Mouse (Mus musculus) hindbrain, embryonic 13.5 days (tissue): Measurements from ENCODE around the gene Sde2. TPM values are rescaled to one million over a fixed set of nuclear protein-coding genes. Genes with fewer than 3 reads are reported as not detected.
"Not testable (repeated sequence)": the region's sequence is repeated elsewhere in the genome, so short reads cannot be mapped to it uniquely, and the experiment has no call there.

Source experiments
- ATAC-seq: fragments of 200-750 bp; cut with Nextera tagmentation; 2 replicates; pipeline ENCODE4 v1.8.0; 2017; ENCODE audit warnings: moderate TSS enrichment; ENCODE audit not compliant: low FRiP score
- H3K27ac ChIP-seq: fragments of 300-500 bp; sonication (generic); 2 replicates; pipeline ENCODE4 v1.5.1; 2015; ENCODE audit warnings: inconsistent platforms, mild to moderate bottlenecking, moderate library complexity
- H3K27me3 ChIP-seq: fragments of 300-500 bp; sonication (generic); 2 replicates; pipeline ENCODE4 v1.6.1; 2015; ENCODE audit warnings: mild to moderate bottlenecking, inconsistent platforms
- H3K36me3 ChIP-seq: fragments of 300-500 bp; sonication (generic); 2 replicates; pipeline ENCODE4 v1.6.1; 2015; ENCODE audit warnings: mild to moderate bottlenecking, inconsistent platforms
- H3K4me1 ChIP-seq: fragments of 300-500 bp; sonication (generic); replicated peaks from 2 replicates; pipeline ENCODE4 v1.6.1; 2015; ENCODE audit warnings: inconsistent platforms
- H3K4me2 ChIP-seq: fragments of 300-500 bp; sonication (generic); 2 replicates; pipeline ENCODE4 v1.6.1; 2015; ENCODE audit warnings: inconsistent platforms, mild to moderate bottlenecking, moderate library complexity
- H3K4me3 ChIP-seq: fragments of 300-500 bp; sonication (generic); 2 replicates; pipeline ENCODE4 v1.5.1; 2015; ENCODE audit warnings: mild to moderate bottlenecking, inconsistent platforms
- H3K9ac ChIP-seq: fragments of 300-500 bp; sonication (generic); 2 replicates; pipeline ENCODE4 v1.6.1; 2015; ENCODE audit warnings: mild to moderate bottlenecking, inconsistent platforms
- H3K9me3 ChIP-seq: fragments of 300-500 bp; sonication (generic); 2 replicates; pipeline ENCODE4 v1.6.1; 2016; ENCODE audit warnings: inconsistent platforms
- WGBS: fragments of 180-500 bp; shearing (Covaris S2); methylation state at CpG from one replicate; pipeline ENCODE4 v1.1.7; 2015; 5-methylcytosine and 5-hydroxymethylcytosine counted together
- polyA plus RNA-seq: library from polyadenylated mRNA; unstranded; fragments of >200 nt; fragmentation: Nextera tagmentation; extraction: Ambion mirVana; gene quantifications from 2 replicates; pipeline ENCODE4 v1.2.1, GENCODE M21; 2015

Sde2 gene
- polyA plus RNA-seq, 1 experiment from 2014 or later = 29.6 TPM

DNA sequence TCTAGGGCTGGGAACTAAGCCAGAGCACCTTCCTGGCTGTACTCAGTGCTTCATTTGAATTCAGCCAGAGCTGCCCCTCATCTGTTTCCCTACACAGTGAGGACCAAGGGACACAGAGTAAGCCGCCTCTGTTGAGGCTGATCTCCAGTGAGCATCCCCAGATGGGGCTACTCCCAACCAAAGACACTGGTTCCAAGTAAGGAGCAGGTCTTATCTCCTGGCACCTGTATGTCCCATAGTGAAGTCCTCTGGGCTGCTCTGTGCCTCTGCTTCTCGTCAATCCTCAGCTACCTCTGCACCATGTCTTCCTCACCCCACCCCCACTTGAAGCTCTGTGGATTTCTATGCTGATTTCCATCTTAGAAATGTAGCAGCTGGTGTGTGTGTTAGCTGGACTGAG is 32.9 kb upstream of the Sde2 start:
- Histone ChIP-seq H3K4me1 (peaks cover 20% of the 10 kb centered on the region), H3K4me2 (no peak overlapping the region), H3K4me3 (no peak overlapping the region), H3K9me3 (no peaks in the 10 kb centered on the region), H3K36me3 (no peaks in the 10 kb centered on the region), H3K27me3 (no peaks in the 10 kb centered on the region), H3K9ac (no peak overlapping the region), H3K27ac (no peak overlapping the region)
- WGBS = 87% methylated on average over 2 of the region's 2 CpGs
- no peak for ATAC-seq

DNA sequence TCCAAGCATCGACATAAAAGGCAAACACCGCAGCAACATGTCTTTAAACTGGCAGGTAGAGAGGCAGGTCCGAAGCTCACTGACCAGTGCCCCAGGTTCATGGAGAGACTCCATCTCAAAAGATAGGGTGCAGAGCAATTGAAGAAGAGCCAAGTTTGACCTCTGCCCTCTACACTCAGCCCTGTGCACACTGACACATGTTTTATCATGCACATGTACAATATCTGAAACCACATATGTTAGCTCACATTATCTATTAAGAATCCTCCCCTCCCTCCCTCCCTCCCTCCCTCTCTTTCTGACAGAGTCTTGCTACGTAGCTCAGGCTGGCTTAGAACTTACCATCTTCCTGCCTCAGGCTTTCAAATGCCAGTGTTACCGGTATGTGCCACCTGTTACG is 29.8 kb upstream of the Sde2 start:
- Histone ChIP-seq H3K4me2 (no peak overlapping the region), H3K9me3 (no peaks in the 10 kb centered on the region), H3K27me3 (no peaks in the 10 kb centered on the region), H3K4me1 (peaks cover under 1% of the 10 kb centered on the region; the same call in 1 of the 2 replicates), H3K9ac (no peak overlapping the region), H3K36me3 (no peaks in the 10 kb centered on the region), H3K27ac (no peak overlapping the region), H3K4me3 (no peak overlapping the region)
- WGBS = 83% methylated on average over 6 of the region's 6 CpGs
- ATAC-seq = no peak

DNA sequence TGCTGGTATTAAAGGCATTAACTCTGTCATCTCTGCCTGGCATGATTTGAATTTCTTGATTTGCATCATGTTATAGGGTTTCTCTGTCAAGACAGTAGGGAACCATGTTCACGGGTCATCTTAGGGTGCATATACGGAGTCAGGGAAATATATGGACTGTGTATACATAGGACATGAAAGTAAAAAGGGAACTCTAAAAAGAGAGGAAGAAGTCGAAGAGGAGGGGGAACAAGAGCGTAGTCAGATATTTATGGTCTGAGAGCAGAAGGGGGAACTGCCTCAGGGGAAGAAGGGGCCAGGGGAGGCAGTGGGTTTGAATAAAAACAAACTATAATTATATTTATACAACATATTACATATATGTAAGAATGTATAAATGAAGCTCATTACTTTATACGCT is 28.7 kb upstream of the Sde2 start:
- Histone ChIP-seq H3K27me3 (no peaks in the 10 kb centered on the region), H3K4me3 (no peak overlapping the region), H3K9me3 (no peaks in the 10 kb centered on the region), H3K9ac (no peak overlapping the region), H3K27ac (no peak overlapping the region), H3K36me3 (no peaks in the 10 kb centered on the region; the same call in 1 of the 2 replicates), H3K4me1 (no peaks in the 10 kb centered on the region), H3K4me2 (no peak overlapping the region)
- WGBS = 93% methylated on average over 5 of the region's 5 CpGs
- ATAC-seq = no peak

DNA sequence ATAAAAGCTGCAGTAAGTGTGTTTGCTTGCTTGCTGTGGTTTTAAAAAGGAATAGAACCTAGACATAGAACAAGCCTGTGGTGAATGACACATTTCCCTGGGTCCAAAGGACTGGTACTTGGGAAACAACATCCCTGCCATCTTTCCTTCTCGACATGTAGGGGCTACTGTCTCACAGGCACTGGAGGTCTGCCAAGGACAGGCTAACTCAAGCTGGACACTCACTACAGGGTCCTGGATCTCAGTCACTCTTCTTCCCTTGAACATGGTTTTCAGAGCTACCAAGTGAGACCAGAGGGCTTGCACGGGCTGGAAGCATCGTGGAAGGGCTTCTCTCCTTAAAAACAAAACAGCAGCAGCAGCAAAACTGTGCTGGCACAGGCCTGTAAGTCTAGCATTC is 27.2 kb upstream of the Sde2 start:
- Histone ChIP-seq H3K27me3 (no peaks in the 10 kb centered on the region), H3K36me3 (no peaks in the 10 kb centered on the region; the same call in 1 of the 2 replicates), H3K9ac (no peak overlapping the region), H3K4me3 (no peak overlapping the region), H3K9me3 (no peaks in the 10 kb centered on the region), H3K4me2 (no peak overlapping the region), H3K27ac (no peak overlapping the region), H3K4me1 (no peaks in the 10 kb centered on the region)
- WGBS = 87% methylated on average over 3 of the region's 3 CpGs
- no peak for ATAC-seq

DNA sequence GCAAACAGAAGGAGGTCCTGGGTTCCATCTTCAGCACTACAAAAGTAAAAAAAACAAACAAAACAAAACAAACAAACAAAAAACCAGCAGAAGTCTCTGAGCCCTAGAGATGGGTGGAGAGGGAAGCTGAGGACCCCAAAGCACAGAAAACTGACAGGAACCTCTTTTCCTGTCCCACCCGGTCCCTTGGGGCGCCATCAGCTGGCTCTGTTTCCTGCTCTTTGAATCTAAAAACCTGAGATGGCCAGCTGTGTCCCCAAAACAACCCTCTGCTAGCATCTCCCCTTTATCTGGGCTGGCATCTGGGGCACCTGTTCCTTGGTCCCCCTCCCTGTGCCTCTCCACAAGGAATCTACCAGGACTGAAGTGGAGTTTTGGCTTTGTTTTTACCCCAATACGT is 26.2 kb upstream of the Sde2 start:
- Histone ChIP-seq H3K4me3 (no peak overlapping the region), H3K27ac (no peak overlapping the region), H3K4me1 (no peaks in the 10 kb centered on the region), H3K27me3 (no peaks in the 10 kb centered on the region), H3K9ac (no peak overlapping the region), H3K36me3 (no peaks in the 10 kb centered on the region; the same call in 1 of the 2 replicates), H3K4me2 (no peak overlapping the region), H3K9me3 (no peaks in the 10 kb centered on the region)
- WGBS = 75% methylated on average over 3 of the region's 3 CpGs
- no peak for ATAC-seq

DNA sequence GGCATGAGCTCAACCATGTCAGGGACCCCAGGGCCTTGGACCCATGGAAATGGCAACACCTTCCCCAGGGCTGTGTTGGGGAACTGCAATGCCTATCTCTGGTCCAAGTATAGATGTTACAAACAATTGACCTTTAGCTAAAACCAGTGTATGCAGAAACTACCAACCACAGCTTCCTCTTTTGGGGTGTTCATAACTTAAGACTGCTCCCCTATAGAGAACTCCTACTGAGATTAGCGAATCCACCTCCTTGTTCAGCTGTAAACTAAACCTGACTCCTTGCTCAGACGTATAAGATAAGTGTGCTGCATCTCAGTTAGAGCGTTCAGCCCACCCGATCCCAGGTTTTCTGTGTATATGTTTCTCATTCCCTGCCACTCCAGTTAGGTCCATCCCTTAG is 24.3 kb upstream of the Sde2 start:
- no peaks in the 10 kb centered on the region for H3K27me3 ChIP-seq
- no peaks in the 10 kb centered on the region; the same call in 1 of the 2 replicates for H3K36me3 ChIP-seq
- no peaks in the 10 kb centered on the region for H3K9me3 ChIP-seq
- H3K9ac ChIP-seq = no peak overlapping the region
- no peak overlapping the region for H3K4me3 ChIP-seq
- ATAC-seq = no peak
- no peak overlapping the region for H3K27ac ChIP-seq
- WGBS = 98% methylated on average over 4 of the region's 4 CpGs
- H3K4me1 ChIP-seq = no peaks in the 10 kb centered on the region; the same call in 1 of the 2 replicates
- H3K4me2 ChIP-seq = no peak overlapping the region

DNA sequence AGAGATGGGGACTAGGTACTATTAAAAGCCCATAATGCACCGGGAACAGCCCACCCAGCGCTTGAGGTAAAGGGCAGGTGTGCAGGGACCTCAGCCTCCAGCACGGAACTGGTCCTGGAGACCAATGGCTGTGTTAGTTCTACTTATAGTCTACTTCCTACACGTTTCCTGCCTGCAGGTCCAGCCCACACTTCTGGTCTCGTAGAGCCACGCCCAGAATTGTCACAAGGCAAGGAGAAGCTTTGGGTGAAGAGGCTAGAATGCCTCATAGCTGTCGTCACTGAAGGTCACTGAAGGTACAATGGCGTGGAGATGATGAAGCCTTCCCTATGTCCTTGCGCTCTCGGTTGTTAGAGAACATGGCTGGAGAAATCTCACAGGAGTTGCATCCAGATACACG is 21.2 kb upstream of the Sde2 start:
- Histone ChIP-seq H3K4me3 (no peak overlapping the region), H3K9me3 (no peaks in the 10 kb centered on the region), H3K4me2 (no peak overlapping the region), H3K9ac (no peak overlapping the region), H3K27ac (no peak overlapping the region), H3K27me3 (no peaks in the 10 kb centered on the region), H3K4me1 (no peaks in the 10 kb centered on the region; the same call in 1 of the 2 replicates), H3K36me3 (no peaks in the 10 kb centered on the region; the same call in 1 of the 2 replicates)
- ATAC-seq = no peak
- 91% methylated on average over 11 of the region's 11 CpGs for WGBS

DNA sequence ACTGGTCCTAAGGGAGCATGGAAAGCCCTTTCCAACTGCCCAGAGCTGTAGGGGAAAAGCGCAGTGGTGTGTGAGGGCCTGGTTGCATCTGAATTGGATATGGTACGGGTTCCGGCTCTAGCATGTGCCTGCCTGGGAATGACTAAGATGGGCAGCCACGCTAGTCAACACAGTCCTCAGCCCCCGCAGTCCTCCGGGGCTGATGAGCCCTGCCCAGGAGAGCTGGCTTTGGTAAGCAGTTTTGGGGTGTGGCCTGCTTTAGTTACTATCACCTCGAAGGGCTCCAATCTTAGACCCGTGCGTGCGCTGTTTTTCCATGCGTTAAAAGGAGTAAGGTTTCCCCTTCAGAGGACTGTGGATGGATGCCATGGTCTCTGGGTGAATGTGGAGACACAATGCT is 20.8 kb upstream of the Sde2 start:
- 88% methylated on average over 11 of the region's 11 CpGs for WGBS
- Histone ChIP-seq H3K36me3 (no peaks in the 10 kb centered on the region; the same call in 1 of the 2 replicates), H3K4me2 (no peak overlapping the region), H3K9ac (no peak overlapping the region), H3K27ac (no peak overlapping the region), H3K4me1 (no peaks in the 10 kb centered on the region; the same call in 1 of the 2 replicates), H3K9me3 (no peaks in the 10 kb centered on the region), H3K27me3 (no peaks in the 10 kb centered on the region), H3K4me3 (no peak overlapping the region)
- no peak for ATAC-seq

DNA sequence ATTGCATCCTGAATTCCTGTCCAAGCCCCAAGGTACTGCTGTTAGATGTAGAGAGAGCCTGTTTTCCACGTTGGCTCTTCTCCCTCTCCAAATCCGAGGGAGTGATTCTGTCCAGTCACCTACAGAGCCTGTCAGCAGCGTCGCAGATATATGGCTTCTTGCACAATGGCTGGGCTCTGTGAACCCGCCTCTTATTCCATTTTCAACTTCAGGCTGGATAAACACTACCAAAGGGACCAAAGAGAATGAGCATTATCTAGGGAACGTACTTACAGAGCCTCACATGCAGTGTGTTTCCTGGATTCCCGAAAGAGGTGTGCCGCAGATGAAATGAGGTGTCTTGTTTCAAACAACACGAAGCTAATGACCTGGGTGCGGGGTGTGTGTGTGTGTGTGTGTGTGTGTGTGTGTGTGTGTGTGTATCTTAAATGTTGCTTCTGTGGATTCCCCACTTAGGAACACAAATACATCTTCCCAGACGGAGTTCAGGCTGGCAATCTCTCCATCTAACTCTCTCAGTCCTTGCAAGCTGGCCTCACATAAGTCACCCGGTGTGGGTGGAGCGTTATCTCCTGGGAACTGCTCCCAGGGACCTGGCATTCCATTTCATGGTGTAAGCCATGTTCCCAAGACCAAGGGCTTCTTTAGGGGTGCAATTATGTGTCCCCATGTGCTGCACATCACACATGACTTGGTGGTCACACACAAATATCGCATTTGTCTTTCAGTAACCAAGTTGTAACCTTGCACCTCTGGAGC is 20.2 kb upstream of the Sde2 start:
- Histone ChIP-seq H3K4me3 (no peak overlapping the region), H3K36me3 (no peaks in the 10 kb centered on the region; the same call in 1 of the 2 replicates), H3K9me3 (no peaks in the 10 kb centered on the region), H3K27ac (no peak overlapping the region), H3K27me3 (no peaks in the 10 kb centered on the region), H3K9ac (no peak overlapping the region), H3K4me1 (no peaks in the 10 kb centered on the region; the same call in 1 of the 2 replicates), H3K4me2 (no peak overlapping the region)
- WGBS = 64% methylated on average over 14 of the region's 14 CpGs
- ATAC-seq = no peak

DNA sequence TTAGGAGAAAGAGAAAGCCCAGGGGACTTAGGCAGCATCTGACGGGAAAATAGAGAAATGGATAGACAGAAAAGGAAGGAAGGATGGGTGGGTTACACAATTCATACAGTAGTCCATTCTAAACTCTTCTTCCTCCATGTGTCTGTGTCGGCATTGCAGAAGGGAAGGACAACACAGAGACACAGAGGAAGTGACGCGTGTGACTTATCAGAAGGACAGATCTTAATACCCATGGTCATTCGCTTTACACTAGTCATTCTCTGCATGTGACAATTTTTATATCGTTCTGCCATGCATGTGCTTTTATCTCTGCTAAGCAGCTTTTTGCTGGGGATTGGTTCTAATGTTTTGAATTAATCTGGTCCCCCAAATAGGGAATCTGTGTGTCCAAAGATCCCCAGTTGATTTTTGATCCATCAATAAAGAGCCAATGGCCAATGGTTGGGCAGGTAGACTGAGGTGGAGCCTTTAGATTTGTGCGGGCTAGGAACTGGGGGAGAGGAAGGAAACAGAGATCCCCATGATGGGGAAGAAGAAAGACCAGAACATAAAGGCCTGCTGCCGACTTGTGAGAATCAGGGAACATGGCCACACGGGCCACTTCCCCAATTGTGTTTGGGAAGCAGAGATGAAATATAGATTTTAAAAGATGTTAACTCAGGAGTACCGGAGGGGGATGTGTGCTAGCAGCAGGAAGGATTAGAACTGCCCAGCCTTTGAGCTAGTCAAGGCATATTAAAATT is 15.5 kb upstream of the Sde2 start:
- Histone ChIP-seq H3K4me1 (no peaks in the 10 kb centered on the region; the same call in 1 of the 2 replicates), H3K4me3 (no peak overlapping the region), H3K27ac (no peak overlapping the region), H3K9me3 (no peaks in the 10 kb centered on the region), H3K4me2 (no peak overlapping the region), H3K36me3 (no peaks in the 10 kb centered on the region), H3K27me3 (no peaks in the 10 kb centered on the region), H3K9ac (no peak overlapping the region)
- ATAC-seq = no peak
- WGBS = 86% methylated on average over 10 of the region's 10 CpGs

DNA sequence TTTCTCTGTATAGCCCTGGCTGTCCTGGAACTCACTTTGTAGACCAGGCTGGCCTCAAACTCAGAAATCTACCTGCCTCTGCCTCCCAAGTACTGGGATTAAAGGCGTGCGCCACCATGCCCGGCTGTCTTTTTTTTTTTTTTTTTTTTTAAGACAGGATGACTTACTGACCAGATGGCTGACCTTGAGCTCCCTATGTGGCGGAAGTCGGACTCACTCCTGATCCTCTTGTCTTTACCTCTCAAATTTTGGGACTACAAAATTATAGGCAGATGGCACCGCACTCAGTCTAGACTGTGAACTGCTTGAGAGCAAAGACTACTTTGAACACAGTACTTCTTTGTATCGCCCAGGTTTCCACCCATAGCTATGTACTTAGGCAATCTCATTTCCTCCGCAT is 14.5 kb upstream of the Sde2 start:
- H3K36me3 ChIP-seq, H3K27me3 ChIP-seq, H3K9me3 ChIP-seq, H3K9ac ChIP-seq, H3K27ac ChIP-seq, H3K4me1 ChIP-seq, H3K4me2 ChIP-seq, ATAC-seq, H3K4me3 ChIP-seq: not testable (repeated sequence)
- WGBS = 95% methylated on average over 7 of the region's 8 CpGs

DNA sequence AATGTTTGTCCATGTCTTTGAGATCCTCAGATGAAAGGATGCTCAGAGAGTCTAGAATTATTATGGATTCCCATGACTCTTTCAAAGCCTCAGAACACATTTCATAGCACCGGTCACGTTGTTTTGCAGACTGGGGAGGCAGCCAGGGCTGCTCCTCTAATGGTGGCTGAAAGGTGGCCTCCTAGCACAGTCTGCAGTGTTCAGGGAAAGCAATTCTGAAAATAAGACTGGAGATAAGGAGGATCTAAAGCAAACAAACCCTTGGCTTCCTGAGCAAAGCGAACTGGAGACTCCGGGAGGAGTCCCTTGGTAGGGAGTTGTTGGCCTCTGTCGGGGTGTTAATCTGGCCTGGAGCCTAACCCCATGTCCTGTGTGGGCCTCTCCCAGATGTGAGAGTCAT is 13.7 kb upstream of the Sde2 start:
- Histone ChIP-seq H3K9ac (no peak overlapping the region), H3K4me1 (no peaks in the 10 kb centered on the region), H3K36me3 (no peaks in the 10 kb centered on the region), H3K27me3 (no peaks in the 10 kb centered on the region), H3K4me3 (no peak overlapping the region), H3K27ac (no peak overlapping the region), H3K4me2 (no peak overlapping the region), H3K9me3 (no peaks in the 10 kb centered on the region)
- ATAC-seq = no peak
- 92% methylated on average over 5 of the region's 5 CpGs for WGBS

DNA sequence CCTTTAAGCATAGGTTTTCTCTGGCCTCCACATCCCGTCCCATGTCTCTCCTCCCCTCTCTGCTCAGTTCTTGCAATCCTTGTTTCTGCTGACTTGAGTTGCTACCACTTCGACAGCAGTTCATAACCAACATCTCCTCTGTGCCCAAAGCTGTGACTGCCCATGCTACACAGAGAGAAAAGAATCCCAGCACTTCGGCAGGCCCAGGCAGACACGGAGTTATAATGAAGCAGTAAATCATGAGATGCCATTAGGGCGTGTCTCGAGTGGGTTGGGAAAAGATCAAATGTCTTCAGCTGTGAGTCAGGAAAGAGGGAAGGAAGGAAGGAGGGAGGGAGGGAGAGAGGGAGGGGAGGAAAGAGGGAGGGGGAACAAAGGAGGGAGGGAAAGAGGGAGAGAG is 12.9 kb upstream of the Sde2 start:
- no peak for ATAC-seq
- Histone ChIP-seq H3K9ac (no peak overlapping the region), H3K27me3 (no peaks in the 10 kb centered on the region), H3K36me3 (no peaks in the 10 kb centered on the region), H3K4me2 (no peak overlapping the region), H3K27ac (no peak overlapping the region), H3K9me3 (no peaks in the 10 kb centered on the region), H3K4me1 (no peaks in the 10 kb centered on the region), H3K4me3 (no peak overlapping the region)
- whole genome bisulfite sequencing = 62% methylated on average over 6 of the region's 6 CpGs
